Mouse (Mus musculus): ENCODE data around the gene Mael.

GRCm38 (mm10) chr1:166281287-166281686, 42.7 kb upstream of the Mael start:
- TF ChIP-seq CTCF (IDR thresholded peaks at IDR 0.05; ENCODE audit: low read depth, low read length) (no peak), POLR2A (IDR thresholded peaks at IDR 0.05; ENCODE audit: insufficient read depth, low read length) (no peak)

All from ES-Bruce4 (cell line).